Mouse (Mus musculus) testis, adult 2 months (tissue): Measurements from ENCODE around the gene Mis18a.

Source experiments
- CTCF ChIP-seq: fragments of 200-500 bp; IDR thresholded peaks from 2 replicates; pipeline ENCODE4 v1.5.1; 2012; ENCODE audit warnings: low read depth, mild to moderate bottlenecking, inconsistent platforms, low read length, moderate library complexity; ENCODE audit not compliant: control insufficient read depth, insufficient read depth, insufficient replicate concordance
- POLR2A ChIP-seq: fragments of 200-500 bp; IDR thresholded peaks from 2 replicates; pipeline ENCODE4 v1.6.1; 2012; ENCODE audit warnings: low read depth, mild to moderate bottlenecking, inconsistent platforms, low read length, moderate library complexity; ENCODE audit not compliant: control insufficient read depth

DNA sequence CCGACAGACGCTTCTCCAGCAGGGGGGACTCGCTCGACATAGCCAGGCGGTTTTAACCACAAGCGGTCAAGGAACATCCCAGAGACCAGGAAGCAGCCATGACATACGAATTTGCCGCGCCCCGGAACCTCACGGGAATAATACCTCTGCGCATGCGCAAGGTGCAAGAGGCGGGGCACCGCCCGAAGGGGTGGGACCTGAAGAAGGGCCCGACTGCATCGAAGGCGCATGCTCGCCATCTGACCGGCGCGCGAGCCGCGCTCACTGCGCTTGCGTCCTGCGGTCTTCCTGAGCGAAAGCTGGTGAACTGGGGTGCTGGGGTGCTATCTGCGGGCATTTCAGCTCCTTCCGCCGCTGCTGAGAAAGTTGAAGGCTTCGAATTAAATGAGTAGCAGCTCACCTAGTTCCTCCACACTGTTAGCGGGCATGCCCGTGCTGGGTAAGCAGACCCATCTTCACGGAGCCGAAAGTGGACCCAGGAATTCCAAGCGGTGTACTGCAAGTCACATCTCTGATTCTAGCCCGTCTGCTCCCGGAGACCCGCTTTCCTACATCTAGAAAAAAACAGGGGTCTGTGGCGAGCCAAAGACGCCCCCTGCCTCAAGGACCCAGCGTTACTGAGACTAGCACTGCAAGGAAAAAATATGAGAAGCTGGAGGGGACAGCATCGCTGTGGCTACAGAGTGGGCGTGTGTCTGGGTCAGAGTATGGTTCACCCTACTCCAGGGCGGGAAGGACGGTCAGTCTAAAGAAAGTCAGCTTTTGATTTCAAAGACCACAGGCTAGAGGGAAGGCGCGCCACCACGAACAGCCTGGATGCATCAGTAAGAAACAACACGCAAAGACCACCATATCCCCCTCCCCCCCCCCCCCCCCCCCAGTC is at the start of gene Mis18a:
- TF ChIP-seq CTCF (peak; percentile 5; the same call in 1 of the 2 replicates), POLR2A (peak; percentile 83)
